Mouse (Mus musculus) G1E (cell line): Measurements from ENCODE around the gene Kdm1a. TPM values are rescaled to one million over a fixed set of nuclear protein-coding genes. Genes with fewer than 3 reads are reported as not detected.

Source experiments
- ATAC-seq: 2 replicates; pipeline ENCODE4 v1.8.0; 2016; ENCODE audit warnings: mild to moderate bottlenecking; ENCODE audit not compliant: insufficient number of reproducible peaks, poor library complexity, low FRiP score, severe bottlenecking; ENCODE audit errors: extremely low read depth
- DNase-seq: peaks from one replicate; pipeline ENCODE4 v3.0.0; 2012; ENCODE audit warnings: low spot score
- H3K27me3 ChIP-seq: 2 replicates; pipeline ENCODE4 v1.6.1; 2012; ENCODE audit warnings: mild to moderate bottlenecking, low read length, inconsistent platforms; ENCODE audit not compliant: insufficient read depth
- H3K36me3 ChIP-seq: replicated peaks from 2 replicates; pipeline ENCODE3; 2012; ENCODE audit warnings: mild to moderate bottlenecking, inconsistent platforms
- H3K4me1 ChIP-seq: 2 replicates; pipeline ENCODE4 v1.6.1; 2012; ENCODE audit warnings: low read depth, low read length, inconsistent platforms, mixed read lengths; ENCODE audit not compliant: insufficient read depth
- H3K4me3 ChIP-seq: 2 replicates; pipeline ENCODE4 v1.5.1; 2012; ENCODE audit warnings: low read depth, mild to moderate bottlenecking, inconsistent platforms, low read length, moderate library complexity, mixed read lengths
- H3K9me3 ChIP-seq: replicated peaks from 2 replicates; pipeline ENCODE4 v1.6.1; 2012; ENCODE audit warnings: inconsistent platforms
- CTCF ChIP-seq: IDR thresholded peaks from 2 replicates; pipeline ENCODE4 v1.5.1; 2012; ENCODE audit warnings: low read depth, low read length, inconsistent platforms, mixed read lengths
- GATA1 ChIP-seq: IDR thresholded peaks from 2 replicates; pipeline ENCODE4 v1.6.1; 2012; ENCODE audit warnings: borderline replicate concordance, low read length, inconsistent platforms, mixed read lengths
- GATA2 ChIP-seq: IDR thresholded peaks from 2 replicates; pipeline ENCODE4 v1.6.1; 2012; ENCODE audit warnings: low read depth, low read length, inconsistent platforms, borderline replicate concordance
- POLR2AphosphoS5 ChIP-seq: IDR thresholded peaks from 2 replicates; pipeline ENCODE4 v1.6.1; 2012; ENCODE audit warnings: low read depth, low read length, inconsistent platforms; ENCODE audit not compliant: insufficient replicate concordance
- TAL1 ChIP-seq: conservative IDR thresholded peaks from 2 replicates; pipeline ENCODE4 v1.6.1; 2012; ENCODE audit warnings: low read depth, low read length, inconsistent platforms, mixed read lengths
- polyA plus RNA-seq: library from polyadenylated mRNA; stranded (reverse); fragments of >175 nt; gene quantifications from 2 replicates; pipeline ENCODE4 v1.2.3, GENCODE M21; 2012
- total RNA-seq, 2 experiments: library from RNA; stranded (forward) in 1 of 2; stranded (reverse) in 1 of 2; fragments of 200-1000 nt in 1 of 2; fragments of >200 nt in 1 of 2; fragmentation: Nextera tagmentation in 1 of 2; gene quantifications; 2 replicates each; pipeline ENCODE4 v1.2.3; 2014 to 2017

Kdm1a gene
- total and polyA plus RNA-seq, 3 experiments: 29.3 to 107 (median 86.3) TPM

GRCm38 (mm10) chr4:136598268-136598876 lies 4.2 kb downstream of the Kdm1a start:
- no peak for ATAC-seq

GRCm38 (mm10) chr4:136595221-136595620 lies 7.3 kb downstream of the Kdm1a start:
- TF ChIP-seq CTCF (no peak), POLR2AphosphoS5 (no peak), GATA1 (no peak), TAL1 (no peak), GATA2 (no peak)
- DNase-seq (no peak), ATAC-seq (no peak)
- no peaks in the 10 kb centered on the region for H3K9me3 ChIP-seq
- H3K27me3 ChIP-seq: no peaks in the 10 kb centered on the region
- H3K4me3 ChIP-seq: no peak overlapping the region
- H3K36me3 ChIP-seq: peaks cover 36% of the 10 kb centered on the region
- peaks cover 47% of the 10 kb centered on the region for H3K4me1 ChIP-seq

More at GRCm38 (mm10) chr4:136598268-136598876, 4.2 kb downstream of the Kdm1a start:
- no peak for DNase-seq
- Histone ChIP-seq H3K4me1 (peaks cover 51% of the 10 kb centered on the region), H3K36me3 (peaks cover 21% of the 10 kb centered on the region), H3K27me3 (no peaks in the 10 kb centered on the region), H3K4me3 (no peak overlapping the region), H3K9me3 (no peaks in the 10 kb centered on the region)
- TF ChIP-seq CTCF (no peak), GATA1 (no peak), TAL1 (no peak), POLR2AphosphoS5 (no peak), GATA2 (no peak)

- H3K9me3 ChIP-seq: no peaks in the 10 kb centered on the region
- no peak for TF ChIP-seq TAL1
- no peak for TF ChIP-seq GATA2
- TF ChIP-seq GATA1: no peak
- no peak for TF ChIP-seq CTCF
- no peak for TF ChIP-seq POLR2AphosphoS5
- no peak overlapping the region for H3K4me3 ChIP-seq
- DNase-seq: no peak
- H3K4me1 ChIP-seq: peaks cover 50% of the 10 kb centered on the region
- no peak for ATAC-seq
- H3K36me3 ChIP-seq: peaks cover 45% of the 10 kb centered on the region
- H3K27me3 ChIP-seq: no peaks in the 10 kb centered on the region
Measured at GRCm38 (mm10) chr4:136594006-136594405, 8.5 kb downstream of the Kdm1a start.

GRCm38 (mm10) chr4:136592111-136592510 lies 10.4 kb downstream of the Kdm1a start:
- H3K36me3 ChIP-seq: peaks cover 48% of the 10 kb centered on the region

GRCm38 (mm10) chr4:136588003-136588402 lies 14.5 kb downstream of the Kdm1a start:
- no peak for DNase-seq
- Histone ChIP-seq H3K4me1 (peaks cover 42% of the 10 kb centered on the region), H3K36me3 (peaks cover 55% of the 10 kb centered on the region), H3K4me3 (no peak overlapping the region; the same call in 1 of the 2 replicates), H3K27me3 (no peaks in the 10 kb centered on the region), H3K9me3 (no peaks in the 10 kb centered on the region)
- no peak for ATAC-seq
- TF ChIP-seq GATA2: no peak
- TF ChIP-seq CTCF: no peak
- no peak for TF ChIP-seq GATA1
- TF ChIP-seq POLR2AphosphoS5: no peak
- TF ChIP-seq TAL1: no peak

More at GRCm38 (mm10) chr4:136592111-136592510, 10.4 kb downstream of the Kdm1a start:
- ATAC-seq (peak; percentile 28; the same call in 1 of the 2 replicates), DNase-seq (no peak)
- H3K4me3 ChIP-seq: no peak overlapping the region
- TF ChIP-seq TAL1 (no peak), GATA2 (no peak), POLR2AphosphoS5 (no peak), CTCF (no peak), GATA1 (no peak)
- H3K4me1 ChIP-seq: peaks cover 48% of the 10 kb centered on the region
- no peaks in the 10 kb centered on the region for H3K27me3 ChIP-seq
- no peaks in the 10 kb centered on the region for H3K9me3 ChIP-seq

GRCm38 (mm10) chr4:136587221-136587827 lies 15.2 kb downstream of the Kdm1a start:
- Histone ChIP-seq H3K4me3 (no peak overlapping the region), H3K4me1 (peaks cover 38% of the 10 kb centered on the region), H3K27me3 (no peaks in the 10 kb centered on the region), H3K36me3 (peaks cover 54% of the 10 kb centered on the region), H3K9me3 (no peaks in the 10 kb centered on the region)
- TF ChIP-seq POLR2AphosphoS5 (no peak), CTCF (no peak), GATA1 (no peak), TAL1 (no peak), GATA2 (no peak)
- ATAC-seq (no peak), DNase-seq (no peak)
